Mouse (Mus musculus): ENCODE measurements around the gene Arhgap10.

DNA sequence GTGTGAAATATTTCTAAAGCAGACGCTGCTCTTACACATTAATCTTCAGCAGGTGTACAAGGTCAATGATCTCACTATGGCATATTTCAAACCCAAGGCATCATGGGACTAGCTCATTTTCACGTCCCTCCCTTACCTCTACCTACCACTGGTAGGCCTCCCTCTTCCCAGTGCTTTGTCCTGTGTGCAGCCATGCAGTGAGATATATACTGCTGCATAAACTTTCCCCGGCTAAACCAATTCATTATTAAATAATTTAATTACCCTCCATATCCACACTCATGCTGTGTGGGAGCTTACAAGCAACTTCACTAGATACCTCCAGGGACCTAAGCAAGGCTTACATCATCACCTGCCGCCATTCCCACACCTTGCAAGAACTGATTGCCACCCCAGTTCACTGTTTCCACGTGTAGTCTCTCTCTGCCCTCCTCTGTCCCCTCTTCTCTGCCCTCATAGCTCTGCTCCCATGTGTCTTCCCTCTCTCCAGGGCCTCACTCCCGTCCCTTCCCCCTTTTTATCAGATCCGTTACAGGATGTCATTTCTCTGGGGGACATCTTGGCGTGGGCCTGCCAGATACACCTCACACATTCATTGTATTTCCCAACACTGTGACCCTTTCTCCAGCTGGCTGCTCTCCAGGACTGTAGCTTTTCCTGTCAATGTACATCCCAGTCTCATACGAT is 79.8 kb downstream of the Arhgap10 start:
- TF ChIP-seq CTCF (IDR thresholded peaks at IDR 0.05; ENCODE audit: extremely low read depth, insufficient read depth, low read length) (no peak), POLR2A (IDR thresholded peaks at IDR 0.05; ENCODE audit: extremely low read depth, insufficient read depth, low read length) (no peak)
